Mouse (Mus musculus): Measurements from ENCODE around the gene March2. TPM values are rescaled to one million over a fixed set of nuclear protein-coding genes. Genes with fewer than 3 reads are reported as not detected.

Gene March2
- polyA plus RNA-seq, 1 experiment = 227 TPM

DNA sequence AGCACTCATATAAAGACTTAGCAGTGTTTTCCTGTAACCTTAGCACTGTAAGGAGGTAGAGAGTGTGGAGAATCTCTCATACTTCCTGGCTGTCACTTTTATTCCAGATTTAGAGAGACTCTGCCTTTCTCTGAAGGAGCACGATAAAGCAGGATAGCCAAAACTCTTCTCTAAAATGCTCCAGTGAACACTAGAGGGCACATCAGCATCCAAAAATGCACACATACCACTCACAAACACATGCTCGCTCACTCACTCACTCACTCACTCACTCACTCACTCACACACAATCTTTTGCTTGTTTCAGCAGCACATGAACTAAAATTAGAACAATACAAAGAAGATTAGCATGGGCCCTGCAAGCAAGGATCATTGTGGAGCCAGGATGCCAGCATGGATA lies 10.7 kb upstream of the March2 start:
- no peaks in the 10 kb centered on the region for H3K4me1 ChIP-seq (ENCODE audit: control insufficient read depth, insufficient read depth, low read length)
- H3K4me3 ChIP-seq (replicated peaks; ENCODE audit: control insufficient read depth, low read depth, low read length) = no peak overlapping the region
- no peak for TF ChIP-seq CTCF (IDR thresholded peaks at IDR 0.05; ENCODE audit: control insufficient read depth, insufficient read depth, low read length)
- no peak for TF ChIP-seq POLR2A (IDR thresholded peaks at IDR 0.05; ENCODE audit: borderline replicate concordance, control insufficient read depth, low read depth, low read length)
- 40% methylated on average over 2 of the region's 2 CpGs for WGBS
- H3K27ac ChIP-seq (ENCODE audit: control insufficient read depth, insufficient read depth, low read depth, low read length, poor library complexity) = no peak overlapping the region

DNA sequence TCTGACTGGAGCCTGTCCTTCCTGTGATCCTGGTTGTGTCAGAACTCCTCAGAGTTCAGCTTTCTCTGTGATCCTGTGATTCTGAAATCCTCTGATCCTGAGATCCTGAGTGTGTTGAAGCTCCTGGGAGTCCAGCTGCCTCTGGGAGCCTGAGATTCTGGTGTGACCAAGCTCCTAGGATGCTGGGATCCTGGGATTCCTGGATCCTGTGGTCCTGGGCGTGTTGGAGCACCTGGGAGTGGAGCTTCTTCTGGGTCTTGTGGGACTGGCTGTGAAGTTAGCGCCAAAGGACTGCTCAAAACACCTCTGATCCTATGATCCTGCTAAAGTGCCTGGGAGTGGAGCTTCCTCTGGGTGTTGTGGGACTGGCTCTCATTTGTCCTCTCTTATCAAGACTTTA lies 9.9 kb upstream of the March2 start:
- Histone ChIP-seq H3K4me3 (replicated peaks; ENCODE audit: control insufficient read depth, low read depth, low read length) (no peak overlapping the region), H3K27ac (ENCODE audit: control insufficient read depth, insufficient read depth, low read depth, low read length, poor library complexity) (no peak overlapping the region), H3K4me1 (ENCODE audit: control insufficient read depth, insufficient read depth, low read length) (no peaks in the 10 kb centered on the region)
- 86% methylated on average over 2 of the region's 2 CpGs for WGBS
- TF ChIP-seq CTCF (IDR thresholded peaks at IDR 0.05; ENCODE audit: control insufficient read depth, insufficient read depth, low read length) (no peak), POLR2A (IDR thresholded peaks at IDR 0.05; ENCODE audit: borderline replicate concordance, control insufficient read depth, low read depth, low read length) (no peak)

DNA sequence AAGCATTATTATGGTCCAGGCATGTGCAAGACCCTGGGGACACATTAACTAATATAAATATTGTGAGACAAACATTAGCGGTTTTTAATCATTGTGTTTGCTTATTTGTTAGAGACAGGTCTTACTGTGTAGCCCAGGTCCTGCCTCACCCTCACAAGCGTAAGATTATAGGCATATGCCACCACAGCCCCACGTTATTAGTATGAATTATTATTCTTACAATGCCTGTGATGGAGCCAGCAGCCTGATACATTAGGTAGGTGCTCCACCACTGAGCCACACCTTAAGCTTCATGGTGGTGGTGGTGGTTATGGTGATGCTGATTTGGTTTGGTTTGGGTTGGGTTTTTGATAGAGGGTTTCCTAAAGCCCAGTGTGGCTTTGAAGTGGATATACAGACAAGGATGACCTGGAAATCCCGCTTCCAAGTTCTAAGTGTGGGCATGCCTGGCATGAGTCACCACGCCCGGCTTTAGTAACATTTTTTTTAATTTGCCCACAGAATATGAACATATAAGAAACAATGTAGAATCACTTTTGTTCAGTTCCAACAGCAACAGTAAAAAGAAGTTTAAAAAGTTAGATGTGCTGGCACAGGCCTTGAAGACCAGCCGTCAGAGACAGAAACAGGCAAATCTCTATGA lies 1.4 kb upstream of the March2 start:
- no peak for TF ChIP-seq CTCF (IDR thresholded peaks at IDR 0.05; ENCODE audit: control insufficient read depth, insufficient read depth, low read length)
- TF ChIP-seq POLR2A (IDR thresholded peaks at IDR 0.05; ENCODE audit: borderline replicate concordance, control insufficient read depth, low read depth, low read length) = no peak
- H3K4me1 ChIP-seq (ENCODE audit: control insufficient read depth, insufficient read depth, low read length) = no peaks in the 10 kb centered on the region
- WGBS = 90% methylated on average over 7 of the region's 7 CpGs
- no peak overlapping the region for H3K27ac ChIP-seq (ENCODE audit: control insufficient read depth, insufficient read depth, low read depth, low read length, poor library complexity)
- no peak overlapping the region for H3K4me3 ChIP-seq (replicated peaks; ENCODE audit: control insufficient read depth, low read depth, low read length)

DNA sequence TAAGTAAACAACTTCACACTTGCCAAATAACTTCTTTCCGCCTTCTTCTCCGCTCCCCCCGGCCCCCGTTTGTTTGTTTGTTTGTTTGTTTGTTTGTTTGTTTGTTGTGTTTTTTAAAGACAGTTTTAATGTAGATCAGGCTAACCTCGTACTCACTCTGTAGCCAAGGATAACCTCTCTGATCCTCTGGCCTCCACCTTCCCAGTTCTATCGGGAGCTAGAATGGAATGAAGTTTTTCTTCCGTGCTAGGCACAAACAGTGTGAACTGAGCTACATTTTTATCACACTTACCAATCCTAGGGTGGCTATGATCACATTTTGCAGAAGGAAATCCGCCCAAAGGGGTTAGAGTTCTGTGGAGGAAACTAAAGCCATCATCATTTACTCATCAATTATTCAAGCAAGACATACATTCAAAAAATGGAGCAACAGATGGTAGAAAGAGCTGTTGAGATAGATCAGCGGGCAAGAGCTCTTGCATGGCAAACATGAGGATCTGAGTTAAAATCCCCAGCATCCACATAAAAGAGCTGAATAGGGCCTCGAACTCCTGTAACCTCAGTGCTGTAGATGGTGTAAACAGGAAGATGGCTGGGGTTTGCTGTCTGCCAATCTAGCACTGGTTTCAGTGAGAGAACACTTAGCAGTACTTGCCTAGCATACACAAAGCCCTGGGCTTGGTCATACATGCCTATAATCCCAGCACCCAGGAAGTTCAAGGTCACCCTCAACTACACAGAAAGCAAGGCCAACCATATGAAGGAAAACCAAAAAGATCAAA lies 665 bp upstream of the March2 start:
- H3K4me1 ChIP-seq (ENCODE audit: control insufficient read depth, insufficient read depth, low read length) = no peaks in the 10 kb centered on the region
- 43% methylated on average over 10 of the region's 10 CpGs for WGBS
- no peak overlapping the region for H3K27ac ChIP-seq (ENCODE audit: control insufficient read depth, insufficient read depth, low read depth, low read length, poor library complexity)
- no peak for TF ChIP-seq POLR2A (IDR thresholded peaks at IDR 0.05; ENCODE audit: borderline replicate concordance, control insufficient read depth, low read depth, low read length)
- no peak for TF ChIP-seq CTCF (IDR thresholded peaks at IDR 0.05; ENCODE audit: control insufficient read depth, insufficient read depth, low read length)
- H3K4me3 ChIP-seq (replicated peaks; ENCODE audit: control insufficient read depth, low read depth, low read length) = peak overlapping the region; percentile 14

DNA sequence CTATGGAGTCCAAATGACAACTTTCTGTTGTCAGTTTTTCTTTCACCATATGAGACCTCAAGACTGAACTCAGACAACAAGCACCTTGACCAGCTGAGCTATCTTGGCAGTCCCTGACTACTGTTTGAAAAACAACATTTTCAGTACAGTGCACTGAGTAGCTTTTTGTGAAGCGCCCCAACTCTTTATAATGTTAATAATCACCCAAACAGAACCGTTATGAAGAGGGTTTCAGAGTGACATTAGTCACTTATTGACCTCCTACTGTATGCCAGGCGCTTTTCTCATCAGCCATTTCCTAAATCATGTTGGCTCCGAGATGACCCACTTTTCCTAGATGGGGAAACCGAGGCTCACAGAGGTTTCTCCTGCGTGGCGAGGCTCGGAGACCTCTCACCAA lies 488 bp downstream of the March2 start:
- TF ChIP-seq CTCF (IDR thresholded peaks at IDR 0.05; ENCODE audit: control insufficient read depth, insufficient read depth, low read length) (no peak), POLR2A (IDR thresholded peaks at IDR 0.05; ENCODE audit: borderline replicate concordance, control insufficient read depth, low read depth, low read length) (no peak)
- Histone ChIP-seq H3K4me3 (replicated peaks; ENCODE audit: control insufficient read depth, low read depth, low read length) (peak overlapping the region; percentile 84), H3K4me1 (ENCODE audit: control insufficient read depth, insufficient read depth, low read length) (no peaks in the 10 kb centered on the region), H3K27ac (ENCODE audit: control insufficient read depth, insufficient read depth, low read depth, low read length, poor library complexity) (peak overlapping the region; percentile 39)
- 7% methylated on average over 8 of the region's 8 CpGs for WGBS

DNA sequence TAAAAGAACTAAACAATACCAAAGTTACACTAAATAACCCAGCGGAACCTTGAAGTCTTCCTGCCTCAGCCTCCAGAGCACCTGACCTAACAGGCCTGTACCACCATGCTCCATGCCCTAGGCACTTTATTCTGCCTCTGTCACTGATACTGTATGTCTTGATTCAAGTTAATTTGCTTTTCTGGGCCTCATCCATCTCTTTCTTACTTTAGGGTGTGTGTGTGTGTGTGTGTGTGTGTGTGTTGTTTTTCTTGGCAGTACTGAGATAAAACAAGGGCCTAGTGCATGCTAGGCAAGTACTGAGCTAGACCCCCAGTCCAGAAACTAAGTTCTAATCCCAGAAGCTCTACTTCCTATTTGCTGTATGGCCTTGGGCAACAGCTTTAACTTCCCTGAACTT lies 1.2 kb downstream of the March2 start:
- TF ChIP-seq POLR2A (IDR thresholded peaks at IDR 0.05; ENCODE audit: borderline replicate concordance, control insufficient read depth, low read depth, low read length) = no peak
- no peak for TF ChIP-seq CTCF (IDR thresholded peaks at IDR 0.05; ENCODE audit: control insufficient read depth, insufficient read depth, low read length)
- 88% methylated on average over 1 of the region's 1 CpGs for WGBS
- Histone ChIP-seq H3K4me1 (ENCODE audit: control insufficient read depth, insufficient read depth, low read length) (no peaks in the 10 kb centered on the region), H3K27ac (ENCODE audit: control insufficient read depth, insufficient read depth, low read depth, low read length, poor library complexity) (peak overlapping the region; percentile 38; the same call in 1 of the 2 replicates), H3K4me3 (replicated peaks; ENCODE audit: control insufficient read depth, low read depth, low read length) (peak overlapping the region; percentile 63)

DNA sequence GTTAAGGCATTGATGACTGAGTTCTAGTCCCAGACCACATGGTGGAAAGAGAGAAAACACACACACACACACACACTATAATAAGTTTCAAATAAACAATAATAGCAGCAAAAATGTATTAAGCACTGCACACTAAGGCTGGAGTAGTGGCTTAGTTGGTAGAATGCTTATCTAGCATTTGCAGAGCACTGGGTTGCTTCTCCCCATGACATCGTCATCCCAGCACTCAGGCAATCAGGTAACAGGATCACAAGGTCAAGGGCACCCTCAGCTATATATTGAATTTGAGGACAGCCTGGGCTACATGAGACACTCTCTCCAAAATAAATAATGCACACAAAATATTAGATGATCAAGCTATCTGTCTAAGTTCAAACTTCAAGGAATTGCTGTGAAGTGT lies 3.7 kb downstream of the March2 start:
- H3K4me1 ChIP-seq (ENCODE audit: control insufficient read depth, insufficient read depth, low read length) = no peaks in the 10 kb centered on the region; the same call in 1 of the 2 replicates
- TF ChIP-seq POLR2A (IDR thresholded peaks at IDR 0.05; ENCODE audit: borderline replicate concordance, control insufficient read depth, low read depth, low read length) (no peak), CTCF (IDR thresholded peaks at IDR 0.05; ENCODE audit: control insufficient read depth, insufficient read depth, low read length) (no peak)
- H3K4me3 ChIP-seq (replicated peaks; ENCODE audit: control insufficient read depth, low read depth, low read length) = no peak overlapping the region
- peak overlapping the region; percentile 62 for H3K27ac ChIP-seq (ENCODE audit: control insufficient read depth, insufficient read depth, low read depth, low read length, poor library complexity)
- 68% methylated on average over 1 of the region's 1 CpGs for WGBS

DNA sequence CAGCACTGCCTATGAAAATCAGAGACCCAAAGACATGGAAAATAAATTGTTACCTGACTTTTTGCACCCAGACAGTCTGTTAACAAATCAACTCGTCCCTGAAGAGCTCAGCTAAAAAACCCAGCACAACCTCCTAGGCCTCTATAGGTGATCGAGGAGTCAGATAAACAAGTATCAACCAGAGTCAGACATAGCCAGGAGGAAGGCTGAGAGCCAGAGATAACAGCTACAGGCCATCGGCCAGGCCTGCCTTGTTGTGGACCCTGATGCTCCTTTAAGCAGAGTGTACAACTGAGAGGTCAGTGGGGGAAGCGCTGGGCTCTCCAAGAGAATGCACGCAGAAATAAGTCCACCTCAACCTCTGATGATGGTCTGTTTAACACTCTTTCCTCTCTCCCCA lies 5.2 kb downstream of the March2 start:
- 41% methylated on average over 5 of the region's 5 CpGs for WGBS
- Histone ChIP-seq H3K27ac (ENCODE audit: control insufficient read depth, insufficient read depth, low read depth, low read length, poor library complexity) (peak overlapping the region; percentile 46), H3K4me1 (ENCODE audit: control insufficient read depth, insufficient read depth, low read length) (no peaks in the 10 kb centered on the region; the same call in 1 of the 2 replicates), H3K4me3 (replicated peaks; ENCODE audit: control insufficient read depth, low read depth, low read length) (peak overlapping the region; percentile 48)
- TF ChIP-seq CTCF (IDR thresholded peaks at IDR 0.05; ENCODE audit: control insufficient read depth, insufficient read depth, low read length) (no peak), POLR2A (IDR thresholded peaks at IDR 0.05; ENCODE audit: borderline replicate concordance, control insufficient read depth, low read depth, low read length) (peak; percentile 15; the same call in 1 of the 2 replicates)

Data from bone marrow, adult 2 months (tissue).